In the genomic region with DNA sequence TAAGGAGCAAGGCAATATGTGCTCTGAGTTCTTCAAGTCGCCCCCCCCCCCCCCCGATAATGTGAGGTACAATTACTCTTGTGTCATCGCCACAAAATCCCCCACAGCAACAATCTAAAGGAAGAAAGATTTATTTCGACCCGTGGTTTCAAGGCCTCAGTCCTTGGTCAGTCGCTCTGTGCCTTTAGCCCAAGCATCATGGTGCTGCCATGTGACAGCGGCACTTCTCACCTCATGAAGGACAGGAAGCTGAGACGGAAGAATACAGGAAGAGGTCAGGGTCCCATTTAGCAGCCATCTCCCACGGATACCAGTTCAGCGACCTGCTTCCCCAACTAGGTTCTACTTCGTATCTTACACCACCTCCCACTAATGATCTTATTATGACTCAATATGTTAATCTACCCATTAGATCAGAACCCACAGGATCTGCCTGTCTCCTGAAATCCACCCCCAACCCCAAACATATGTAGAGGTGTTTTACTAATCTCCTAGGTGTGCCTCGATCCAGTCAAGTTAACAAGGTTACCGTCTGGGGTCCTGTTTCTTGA, we compare ENCODE assay signal across 11 mouse cellular contexts.
"Had no signal": no experiment of that assay in that cellular context is flagged by ENCODE, and none has a peak within 500 bp of the region (broad histone marks: within the 10 kb centered on the region; RNA-seq: fewer than 3 reads in every experiment).

No protein-coding gene starts in this region.

- DNase-seq: kidney, postnatal 14 days; liver, embryonic 13.5 days; liver, postnatal 0 days had no signal

- H3K4me1 ChIP-seq: liver, embryonic 13.5 days; lung, embryonic 15.5 days; neural tube, embryonic 12.5 days; stomach, embryonic 15.5 days had no signal

- H3K36me3 ChIP-seq: limb, embryonic 10.5 days; liver, embryonic 13.5 days; lung, embryonic 15.5 days; midbrain, embryonic 15.5 days; neural tube, embryonic 12.5 days; stomach, embryonic 15.5 days had no signal

- H3K4me2 ChIP-seq: liver, embryonic 13.5 days; lung, embryonic 15.5 days; midbrain, embryonic 11.5 days; midbrain, embryonic 15.5 days; neural tube, embryonic 12.5 days; stomach, embryonic 15.5 days had no signal

- H3K4me3 ChIP-seq: limb, embryonic 10.5 days; liver, embryonic 13.5 days; lung, embryonic 15.5 days; megakaryocyte, embryonic 14.5 days; midbrain, embryonic 15.5 days; neural tube, embryonic 12.5 days; stomach, embryonic 15.5 days had no signal

- H3K9ac ChIP-seq: liver, embryonic 13.5 days; liver, postnatal 0 days; lung, embryonic 15.5 days; midbrain, embryonic 15.5 days; neural tube, embryonic 12.5 days; stomach, embryonic 15.5 days had no signal

- ATAC-seq: liver, postnatal 0 days; midbrain, embryonic 15.5 days had no signal

- H3K27me3 ChIP-seq: liver, embryonic 13.5 days; lung, embryonic 15.5 days; midbrain, embryonic 15.5 days; neural tube, embryonic 12.5 days; stomach, embryonic 15.5 days had no signal

- H3K27ac ChIP-seq: limb, embryonic 10.5 days; liver, embryonic 13.5 days; lung, embryonic 15.5 days; macrophage; midbrain, embryonic 15.5 days; neural tube, embryonic 12.5 days; stomach, embryonic 15.5 days had no signal

- H3K9me3 ChIP-seq: limb, embryonic 10.5 days; liver, embryonic 13.5 days; lung, embryonic 15.5 days; megakaryocyte, embryonic 14.5 days; midbrain, embryonic 15.5 days; neural tube, embryonic 12.5 days; stomach, embryonic 15.5 days had no signal
